Mouse (Mus musculus): Measurements from ENCODE around the gene Ccnjl.

DNA sequence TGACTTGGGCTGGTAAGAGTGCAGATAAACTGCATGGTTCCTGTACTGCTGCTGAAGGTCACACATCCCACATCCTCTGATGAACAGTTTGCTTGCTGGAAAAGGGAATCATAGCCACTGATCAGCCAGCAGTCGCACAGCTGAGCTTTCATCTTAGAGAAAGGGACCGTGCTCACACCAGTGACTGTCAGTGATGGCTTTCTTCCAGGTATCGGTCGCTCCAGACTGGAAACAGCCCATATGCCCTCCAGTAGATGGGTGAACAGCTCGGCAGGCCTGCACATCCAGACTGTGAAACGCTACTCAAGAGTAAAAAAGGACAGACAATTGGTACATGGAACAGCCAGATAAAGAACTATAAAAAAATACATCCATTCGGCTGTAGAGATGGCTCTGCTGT, 23.4 kb upstream of the Ccnjl start:
- no peak for TF ChIP-seq CTCF (IDR thresholded peaks at IDR 0.05; ENCODE audit: extremely low read depth, insufficient read depth, insufficient read length, insufficient replicate concordance)
- no peak for TF ChIP-seq POLR2A (IDR thresholded peaks at IDR 0.05; ENCODE audit: low read depth, low read length)

All from spleen, adult 2 months (tissue).